Mouse (Mus musculus) fat pad, adult 2 months (tissue): ENCODE measurements around the gene Tcf3.

Experiments used
- DNase-seq: peaks from one replicate; pipeline ENCODE4 v3.0.0-alpha.2; 2011; ENCODE audit warnings: low read depth, low spot score; ENCODE audit errors: extremely low read depth

Tcf3 gene

DNA sequence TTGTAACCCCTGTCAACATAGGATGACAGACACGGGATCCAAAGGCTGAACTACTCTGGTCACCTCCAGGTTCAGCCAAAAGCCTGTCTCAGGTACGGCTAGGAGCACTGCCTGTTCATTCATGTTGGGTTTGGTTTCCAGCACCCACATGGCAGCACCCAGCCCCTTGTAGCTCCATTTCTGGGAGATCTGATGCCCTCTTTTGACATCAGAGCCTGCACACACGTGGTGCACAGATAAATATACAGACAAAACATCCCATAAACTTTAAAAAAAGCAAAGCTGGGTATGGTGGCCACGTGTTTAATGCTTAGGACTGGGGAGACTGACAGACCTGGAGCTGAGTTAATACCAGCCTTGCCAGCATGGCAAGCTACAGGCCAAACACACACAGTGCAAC is 25.5 kb downstream of the Tcf3 start:
- DNase-seq = no peak

DNA sequence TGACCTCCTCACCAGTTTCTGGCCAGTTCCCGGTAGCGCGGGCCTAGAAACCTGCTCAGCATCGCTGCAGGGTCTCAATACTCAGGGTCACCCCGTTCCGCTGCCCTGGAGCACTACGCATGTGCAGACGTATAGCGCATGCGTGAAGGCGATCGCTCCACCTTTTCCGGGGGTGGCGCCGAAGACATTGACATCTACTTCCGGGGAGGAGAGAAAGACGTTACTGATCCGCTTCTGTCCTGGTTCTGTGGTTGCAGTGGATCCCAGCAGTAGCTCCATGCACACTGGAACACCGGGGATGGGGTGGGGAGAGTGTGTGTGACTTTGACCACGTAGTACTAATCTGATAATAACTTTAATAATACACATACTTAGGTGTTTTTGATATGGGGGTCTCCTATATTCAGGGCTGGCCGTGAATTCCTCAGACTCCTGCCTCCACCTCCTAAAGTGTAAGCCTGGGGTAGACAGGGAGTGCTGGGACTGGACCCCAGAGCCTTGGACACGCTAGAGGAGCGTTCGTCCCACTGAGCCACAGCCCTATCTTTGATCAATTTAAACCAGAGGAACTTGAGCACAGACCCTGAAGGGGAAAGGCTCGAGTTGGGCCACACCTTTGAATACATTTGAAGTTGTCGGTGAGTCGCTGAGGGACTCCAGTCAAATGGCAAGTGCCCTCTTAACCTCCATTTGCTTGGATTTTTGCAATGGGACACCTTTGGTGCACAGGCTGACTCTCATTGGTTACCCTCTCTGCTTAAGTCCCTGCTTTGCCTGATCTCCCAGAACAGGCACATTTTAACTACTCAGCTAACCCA is 26.6 kb downstream of the Tcf3 start, which contains the start of gene Uqcr11:
TSS of gene Uqcr11 (minus strand) at position 147 of the 818 bp plus-strand sequence.
- DNase-seq = no peak

DNA sequence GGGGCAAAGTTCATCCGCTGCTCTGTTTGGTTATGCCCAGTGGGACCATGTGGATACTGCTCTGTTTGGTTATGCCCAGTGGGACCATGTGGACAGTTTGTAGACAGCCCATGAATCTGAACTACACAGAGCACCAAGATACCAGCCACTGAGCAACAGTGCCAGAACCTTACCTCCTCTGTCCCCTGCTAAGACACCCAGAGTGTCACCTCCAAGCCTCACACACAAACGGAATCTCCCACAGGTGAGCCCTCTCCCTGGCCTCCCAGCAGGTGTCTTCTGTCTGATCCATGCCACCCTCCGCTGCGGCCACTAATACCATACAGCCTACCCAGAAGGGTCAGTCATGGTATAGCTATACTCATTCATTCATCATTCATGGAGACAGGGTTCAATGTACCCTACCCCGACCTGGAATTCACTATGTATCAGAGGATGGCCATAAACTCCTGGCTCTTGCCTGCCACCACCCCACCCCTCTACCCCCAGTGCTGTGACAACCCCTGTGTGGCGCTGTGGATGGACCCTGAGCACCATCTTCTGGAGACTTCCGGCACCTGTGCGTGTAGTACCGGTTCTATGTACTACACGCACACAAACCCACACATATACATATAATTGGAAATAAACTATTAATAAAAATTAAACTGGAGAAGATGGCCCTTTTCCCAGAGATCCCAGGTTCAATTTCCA is 27.8 kb downstream of the Tcf3 start:
- no peak for DNase-seq

GRCm38 (mm10) chr10:80403044-80403692 is 30.3 kb downstream of the Tcf3 start:
- DNase-seq = no peak

DNA sequence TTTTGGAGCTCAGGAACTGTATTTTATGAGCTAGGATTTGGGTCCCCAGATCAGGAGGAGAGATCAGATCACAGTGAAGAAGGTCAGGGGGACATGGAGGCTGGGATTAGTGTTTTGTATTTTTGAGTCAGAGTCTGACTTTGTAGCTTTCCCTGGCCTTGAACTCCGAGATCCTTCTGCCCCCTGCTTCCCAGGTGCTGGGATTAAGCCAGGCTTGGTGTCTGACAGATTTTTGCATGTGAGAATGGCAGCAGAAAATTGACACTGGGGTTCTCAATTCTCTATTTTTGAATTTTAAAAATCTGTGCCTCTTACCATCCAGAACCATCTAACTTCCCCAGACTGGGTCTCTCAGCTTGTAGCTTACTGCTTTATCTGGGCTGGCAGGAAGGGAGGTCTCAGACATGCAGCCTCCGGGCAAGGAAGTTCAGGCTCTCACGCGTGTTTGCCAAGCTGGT is 32.7 kb downstream of the Tcf3 start:
- DNase-seq = no peak

- DNase-seq = no peak
Measured at GRCm38 (mm10) chr10:80399973-80400703, 33.3 kb downstream of the Tcf3 start.

DNA sequence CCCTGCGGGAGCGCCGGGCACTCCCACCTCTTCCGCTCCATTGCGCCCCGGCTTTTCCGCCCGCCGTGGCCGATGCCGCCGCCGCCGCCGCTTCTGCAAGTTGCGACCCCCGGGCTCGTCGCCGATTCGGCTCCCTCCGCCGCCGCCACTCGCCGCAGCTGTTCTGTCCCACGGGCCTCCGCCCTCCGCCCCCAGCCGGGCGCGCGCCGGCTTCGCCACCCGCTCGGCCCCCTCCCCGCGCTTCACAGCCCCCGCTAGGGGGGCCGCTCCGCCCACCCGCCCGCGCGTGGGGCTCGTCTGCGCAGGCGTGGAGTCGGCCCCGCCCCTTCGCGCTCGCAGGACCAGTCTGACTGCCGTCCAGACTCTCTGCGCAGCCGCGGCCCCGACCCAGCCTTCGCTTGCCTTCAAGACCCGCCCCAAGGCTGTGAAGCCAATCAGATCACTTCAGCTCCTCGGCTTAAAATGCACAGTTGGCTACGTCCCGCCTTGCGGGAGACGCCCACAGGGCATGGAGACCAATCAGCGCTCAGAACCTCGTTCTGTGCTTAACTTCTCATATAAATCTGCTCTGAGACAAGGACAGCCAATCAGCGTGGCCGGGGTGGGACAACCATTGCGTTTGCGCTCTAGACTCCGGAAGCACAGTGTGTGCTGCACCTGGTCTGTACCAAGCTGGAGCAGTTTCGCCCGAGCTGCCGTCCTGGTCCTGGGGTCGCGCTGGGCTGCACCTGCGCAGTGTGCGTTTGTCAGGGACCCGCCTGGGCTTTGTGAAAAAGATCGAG is 34.1 kb downstream of the Tcf3 start, which contains the start of gene Mbd3:
TSS of gene Mbd3 (minus strand) at position 360 of the 782 bp plus-strand sequence.
- DNase-seq = peak; percentile 98

DNA sequence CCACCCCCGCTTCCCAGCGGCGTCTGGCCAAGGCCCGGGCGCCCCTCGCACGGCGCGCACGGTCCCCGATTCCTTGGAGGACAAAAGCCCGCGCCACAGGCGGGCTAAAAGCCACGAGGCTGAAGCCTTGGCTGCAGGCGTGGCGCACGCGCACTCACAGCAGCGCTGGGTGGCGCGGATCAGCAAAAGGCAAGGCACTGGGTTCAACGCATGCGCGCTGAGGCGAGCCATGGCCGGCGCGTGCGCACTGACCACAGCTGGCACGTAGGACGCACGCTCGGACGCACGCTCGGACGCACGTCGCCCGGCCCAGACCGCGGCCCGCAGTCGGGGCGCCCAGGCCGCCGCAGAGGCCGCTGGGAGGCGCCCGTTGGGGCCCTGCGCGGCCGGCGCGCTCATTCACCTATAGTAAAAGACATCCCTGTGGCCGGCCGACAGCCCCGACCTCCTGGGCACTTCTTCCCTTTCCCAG is 34.7 kb downstream of the Tcf3 start:
- DNase-seq = no peak

GRCm38 (mm10) chr10:80398174-80398535 is 35.3 kb downstream of the Tcf3 start:
- DNase-seq = no peak

GRCm38 (mm10) chr10:80397524-80398173 is 35.8 kb downstream of the Tcf3 start:
- no peak for DNase-seq

DNA sequence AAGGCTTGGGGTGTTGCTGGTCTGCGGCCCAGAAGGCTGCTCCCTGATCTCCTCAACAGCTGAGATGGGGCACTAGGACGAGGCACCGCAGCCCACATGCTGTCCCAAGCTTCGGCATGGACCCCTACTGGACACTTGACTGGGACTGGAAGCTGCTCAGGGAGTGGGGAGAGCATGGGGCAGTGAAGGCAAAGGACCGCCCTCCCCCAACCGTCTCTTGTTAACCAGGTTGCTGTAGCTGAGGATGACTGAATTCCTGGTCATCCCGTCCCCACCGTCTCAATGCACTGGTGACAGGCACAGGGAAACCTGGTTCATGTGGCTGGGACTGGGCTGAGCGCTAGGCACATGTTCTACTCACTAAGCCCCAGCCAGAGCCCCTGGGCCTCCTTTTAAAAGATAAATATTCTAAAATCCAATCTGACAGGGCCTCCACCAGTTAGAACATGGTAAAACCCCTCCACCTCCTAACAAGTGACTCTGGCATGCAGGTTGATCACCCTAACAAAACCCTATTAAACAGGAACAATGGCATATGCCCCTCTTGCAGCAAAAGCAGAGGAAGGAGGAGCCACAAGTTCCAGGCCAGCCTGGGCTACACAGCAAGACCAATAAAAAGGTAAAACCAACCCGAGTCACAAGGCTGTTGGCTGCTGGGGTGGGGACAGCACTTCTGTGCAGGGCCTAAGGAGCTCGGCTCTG is 36.5 kb downstream of the Tcf3 start:
- no peak for DNase-seq

- DNase-seq = no peak
Measured at GRCm38 (mm10) chr10:80395025-80395627, 38.3 kb downstream of the Tcf3 start.

GRCm38 (mm10) chr10:80392687-80393086 is 40.8 kb downstream of the Tcf3 start:
- no peak for DNase-seq

DNA sequence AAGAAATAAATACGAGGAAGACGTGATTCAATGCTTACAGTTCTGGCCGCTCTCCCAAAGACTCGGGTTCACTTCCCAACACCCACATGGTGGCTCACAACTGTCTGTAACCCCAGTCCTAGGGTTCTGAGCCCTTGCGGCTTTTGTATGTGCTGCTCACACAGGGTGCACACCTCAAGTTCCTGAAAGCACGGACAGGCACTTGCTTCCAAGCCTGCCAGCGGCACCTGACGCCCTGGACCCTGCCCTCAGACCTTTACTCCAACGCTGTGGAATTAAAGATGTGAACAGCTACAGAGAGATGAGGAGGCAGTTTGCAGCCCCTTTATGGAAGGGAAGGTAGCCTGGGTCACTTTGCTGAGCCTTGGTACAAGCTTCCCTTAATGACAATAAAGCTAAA is 42.8 kb downstream of the Tcf3 start:
- DNase-seq = no peak

DNA sequence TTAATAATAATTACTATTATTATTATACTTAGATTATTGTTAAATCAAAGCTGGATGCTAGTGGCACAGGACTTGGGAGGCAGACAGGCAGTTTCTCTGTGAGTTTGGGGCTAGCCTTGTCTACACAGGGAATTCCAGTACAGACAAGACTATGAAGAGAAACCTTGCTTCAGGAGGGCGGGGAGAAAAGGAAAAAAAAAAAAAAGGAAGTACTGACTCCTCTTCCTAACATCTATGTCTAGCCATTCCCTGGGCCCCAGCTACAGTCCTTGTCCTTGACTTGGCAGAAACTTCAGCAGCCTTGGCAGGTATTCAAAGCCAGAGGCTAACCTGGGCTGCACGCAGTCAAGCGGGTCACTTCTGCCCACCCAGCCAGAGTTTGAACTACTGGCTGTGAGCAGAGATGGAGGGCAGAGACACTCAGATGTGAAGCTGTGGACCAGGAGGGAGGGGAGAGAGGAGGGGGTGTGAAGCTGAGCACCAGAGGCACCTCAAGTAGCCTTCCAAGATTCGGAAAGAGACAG is 44.2 kb downstream of the Tcf3 start:
- no peak for DNase-seq

DNA sequence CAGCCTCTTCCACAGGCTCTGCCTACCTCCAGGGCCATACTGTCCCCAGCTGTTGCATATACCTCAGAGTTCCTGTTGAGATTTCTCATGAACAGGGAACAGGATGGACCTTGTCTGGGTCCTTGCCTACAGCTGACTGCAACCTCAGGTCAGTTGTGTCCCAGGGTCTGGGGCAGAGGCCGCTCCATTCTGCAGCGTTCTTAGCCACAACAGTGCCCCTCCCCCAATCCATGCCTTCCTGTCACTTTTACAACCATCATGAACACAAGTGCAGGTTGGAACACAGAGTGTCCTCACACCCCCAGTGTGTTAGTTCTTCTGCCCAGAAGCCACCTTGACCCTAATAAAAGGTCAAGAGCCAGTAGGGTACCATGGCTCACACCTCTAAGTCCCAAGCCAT is 44.7 kb downstream of the Tcf3 start:
- DNase-seq = no peak

DNA sequence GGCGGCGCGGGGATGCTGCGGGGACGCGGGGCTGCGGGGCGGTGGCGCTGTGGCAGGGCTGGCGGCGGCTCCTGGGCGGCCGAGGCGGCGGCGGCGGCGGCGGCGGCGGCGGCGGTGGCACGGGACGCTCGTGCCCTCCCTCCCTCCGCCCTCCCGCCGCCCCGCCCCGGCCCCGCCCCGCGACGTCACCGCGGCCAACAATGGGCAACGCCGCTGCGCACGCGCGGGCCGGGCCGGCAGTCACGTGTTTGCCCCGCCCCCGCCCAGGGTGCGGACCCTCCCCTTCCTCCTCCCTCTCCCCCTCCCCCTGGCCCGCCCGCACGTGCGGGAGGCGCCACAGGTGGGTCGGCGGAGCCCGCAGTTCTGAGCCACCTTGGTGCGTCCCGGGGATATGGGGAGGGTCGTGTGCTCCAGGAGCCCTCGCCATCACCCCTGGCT is 45.9 kb downstream of the Tcf3 start, which contains the start of gene Mex3d:
TSS of gene Mex3d (minus strand) at position 138 of the 438 bp plus-strand sequence.
- no peak for DNase-seq
